Mouse (Mus musculus): Measurements from ENCODE around the gene Cyp4f18.
"Not testable (repeated sequence)": the region's sequence is repeated elsewhere in the genome, so short reads cannot be mapped to it uniquely, and the experiment has no call there.

Cyp4f18 gene

DNA sequence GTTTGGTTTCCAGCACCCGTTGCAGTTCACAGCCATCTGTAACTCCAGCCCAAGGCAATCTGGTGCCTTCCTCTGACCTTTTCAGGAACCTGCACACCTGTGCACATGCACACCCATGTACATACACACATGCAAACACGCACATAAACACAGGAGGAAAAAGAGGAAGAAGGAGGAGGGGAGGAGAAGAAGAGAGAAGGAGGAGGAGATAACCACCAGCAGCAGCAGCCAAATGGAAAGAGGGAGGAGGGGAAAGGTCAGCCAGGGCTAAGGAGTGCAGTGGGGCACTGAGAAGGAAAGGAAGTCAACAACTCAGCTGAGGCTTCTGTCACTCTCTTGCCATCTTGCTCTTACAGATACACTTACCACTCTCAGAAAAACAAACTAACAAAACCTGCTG is 28.4 kb downstream of the Cyp4f18 start:
- no peak for DNase-seq (ENCODE audit: low read depth, low spot score)

DNA sequence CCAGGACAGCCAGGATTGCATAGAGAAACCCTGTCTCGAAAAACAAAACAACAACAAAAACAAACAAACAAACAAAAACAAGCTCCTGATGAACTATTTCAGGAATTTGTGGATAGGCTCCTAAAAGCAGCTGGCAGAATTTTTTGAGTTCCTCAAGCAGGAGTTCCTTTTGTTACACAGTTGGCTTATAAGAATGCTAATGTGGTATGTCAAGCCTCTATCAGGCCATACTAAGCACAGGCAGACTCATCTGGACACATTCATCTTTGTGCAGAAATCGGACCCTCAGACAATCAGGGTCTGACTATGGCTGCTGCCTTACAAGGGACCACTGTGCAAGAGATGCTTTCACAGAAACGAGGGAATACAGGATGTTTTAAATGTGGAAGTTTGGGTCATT is 35.2 kb downstream of the Cyp4f18 start:
- DNase-seq (ENCODE audit: low read depth, low spot score), result no peak

DNA sequence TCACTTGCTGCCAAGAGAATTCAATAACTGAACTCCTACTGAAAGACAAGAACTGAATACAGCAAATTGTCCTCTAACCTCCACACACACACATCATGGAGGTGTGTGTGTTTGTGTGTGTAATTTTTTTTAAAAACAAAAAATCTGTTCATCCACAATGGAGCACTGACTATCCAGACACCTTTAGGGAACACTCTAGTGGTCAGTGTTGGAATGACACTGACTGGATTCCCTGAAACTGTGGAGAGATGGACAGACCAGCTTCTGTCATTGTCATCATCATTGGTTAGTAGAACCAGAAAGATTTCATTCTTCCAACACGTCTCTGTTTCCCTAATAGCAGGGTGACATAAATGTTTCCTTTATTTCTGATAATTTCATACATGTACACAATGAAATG is 37.5 kb downstream of the Cyp4f18 start:
- no peak for DNase-seq (ENCODE audit: low read depth, low spot score)

DNA sequence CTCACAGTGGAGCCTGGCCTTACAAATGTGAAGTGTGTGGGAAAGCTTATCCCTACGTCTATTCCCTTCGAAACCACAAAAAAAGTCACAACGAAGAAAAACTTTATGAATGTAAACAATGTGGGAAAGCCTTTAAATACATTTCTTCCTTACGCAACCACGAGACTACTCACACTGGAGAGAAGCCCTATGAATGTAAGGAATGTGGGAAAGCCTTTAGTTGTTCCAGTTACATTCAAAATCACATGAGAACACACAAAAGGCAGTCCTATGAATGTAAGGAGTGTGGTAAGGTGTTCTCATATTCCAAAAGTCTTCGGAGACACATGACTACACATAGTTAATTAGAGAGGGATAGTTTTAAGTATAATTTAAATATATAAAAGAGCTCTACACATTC is 40.8 kb downstream of the Cyp4f18 start:
- no peak for DNase-seq (ENCODE audit: low read depth, low spot score)

DNA sequence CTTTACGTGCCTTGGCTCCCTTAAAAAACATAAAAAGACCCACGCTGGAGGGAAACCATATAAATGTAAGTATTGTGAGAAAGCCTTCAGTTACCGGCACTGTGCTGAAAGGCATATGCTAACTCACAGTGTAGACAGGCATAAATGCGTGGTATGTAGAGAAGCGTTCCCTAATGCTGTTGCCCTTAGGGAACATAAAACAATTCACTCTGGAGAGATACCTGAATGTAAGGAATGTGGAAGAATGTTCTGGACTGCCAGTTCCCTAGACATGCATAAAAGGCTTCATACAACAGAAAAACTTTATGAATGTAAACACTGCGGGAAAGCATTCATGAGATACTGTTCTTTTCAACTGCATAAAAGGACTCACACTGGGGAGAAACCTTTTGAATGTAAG is 41.3 kb downstream of the Cyp4f18 start:
- DNase-seq (ENCODE audit: low read depth, low spot score), result no peak

DNA sequence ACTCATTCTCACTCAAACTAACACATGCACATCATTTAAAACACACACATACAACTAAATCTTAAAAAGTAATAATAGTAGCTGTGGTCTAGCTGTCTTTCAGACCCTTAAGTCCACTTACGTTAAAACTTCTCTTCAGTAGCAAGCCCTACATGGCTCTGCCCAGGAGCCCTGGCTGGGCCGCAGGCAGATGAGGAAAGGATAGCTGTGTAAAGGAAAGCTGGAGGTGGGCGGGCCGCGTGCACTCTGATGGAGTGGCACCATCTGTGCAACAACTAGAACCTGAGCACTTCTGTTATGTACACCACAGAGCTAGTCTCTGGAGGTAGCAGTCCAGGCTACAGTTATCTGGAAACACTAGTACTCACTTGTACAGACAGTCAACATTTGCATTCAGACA is 42.2 kb downstream of the Cyp4f18 start:
- DNase-seq (ENCODE audit: low read depth, low spot score), result no peak

DNA sequence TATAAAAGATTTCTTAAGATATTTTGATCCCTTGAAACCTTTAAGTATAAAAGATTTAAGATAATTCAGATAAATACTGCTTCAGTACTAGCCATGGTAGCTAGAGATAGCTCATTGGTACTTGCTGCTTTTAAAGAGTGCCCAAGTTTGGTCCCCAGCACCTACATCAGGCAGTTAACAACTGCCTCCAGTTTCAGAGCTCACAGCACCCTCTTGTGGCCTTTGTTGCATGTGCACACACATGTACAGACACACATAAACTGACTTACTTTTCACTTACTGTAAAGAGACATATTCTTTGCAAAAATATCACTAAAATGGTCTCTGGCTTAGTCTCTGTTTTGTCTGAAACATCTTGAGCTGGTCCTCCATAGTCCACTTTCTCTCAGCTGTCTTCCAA is 43.0 kb downstream of the Cyp4f18 start:
- no peak for DNase-seq (ENCODE audit: low read depth, low spot score)

DNA sequence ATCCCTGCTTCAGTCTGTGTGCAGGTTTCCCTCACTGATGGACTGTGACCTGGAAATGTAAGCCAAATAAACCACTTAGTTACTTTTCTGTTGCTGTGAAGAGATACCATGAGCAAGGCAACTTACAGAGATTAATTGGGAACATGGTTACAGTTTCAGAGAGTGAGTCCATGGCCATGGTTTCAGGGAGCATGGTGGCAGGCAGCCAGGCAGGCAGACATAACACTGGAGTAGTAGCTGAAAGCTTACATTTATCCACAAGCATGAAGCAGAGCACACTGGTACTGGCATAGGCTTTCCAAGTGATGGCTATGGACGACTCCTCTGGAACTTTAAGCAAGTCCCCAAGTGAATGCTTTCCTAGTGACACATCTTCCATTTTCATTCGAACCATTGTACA is 44.3 kb downstream of the Cyp4f18 start:
- DNase-seq (ENCODE audit: low read depth, low spot score), result no peak

DNA sequence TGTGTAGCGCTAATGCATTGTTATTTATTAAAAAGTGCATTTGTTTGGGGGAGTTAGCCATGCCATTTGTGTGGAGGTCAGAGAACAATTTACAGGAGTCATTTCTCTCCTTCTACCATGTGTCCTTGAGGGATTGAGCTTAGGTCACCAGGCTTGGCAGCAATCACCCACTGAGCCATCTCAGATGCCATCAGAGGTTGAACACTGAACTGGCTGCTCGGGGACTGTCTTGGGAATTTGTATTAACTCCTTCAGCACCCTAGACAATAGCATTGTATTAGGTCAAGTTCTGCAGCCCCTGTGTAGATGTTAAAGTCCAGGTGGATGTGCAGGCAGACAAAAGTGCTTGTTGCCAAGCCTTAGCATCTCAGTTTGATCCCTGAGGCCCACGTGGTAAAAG is 45.4 kb downstream of the Cyp4f18 start:
- DNase-seq (ENCODE audit: low read depth, low spot score), result no peak

DNA sequence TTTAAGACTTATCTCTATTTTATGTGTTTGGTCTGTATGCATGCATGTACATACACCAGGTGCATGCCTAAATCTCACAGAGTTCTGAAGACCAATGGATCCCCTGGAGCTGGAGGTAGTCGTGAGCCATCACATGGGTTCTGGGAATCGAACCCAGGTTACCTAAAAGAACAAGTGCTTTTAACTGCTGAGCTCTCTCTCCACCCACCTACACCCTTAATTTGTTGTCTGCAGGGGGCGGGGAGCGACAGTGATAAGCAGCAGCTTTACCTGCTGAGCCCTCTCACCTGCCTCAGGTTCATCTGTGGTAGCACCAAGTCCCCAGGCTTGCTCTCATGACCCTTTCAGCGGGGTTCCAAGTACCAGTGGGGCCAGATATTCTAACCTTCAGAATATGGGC is 47.6 kb downstream of the Cyp4f18 start:
- no peak for DNase-seq (ENCODE audit: low read depth, low spot score)

DNA sequence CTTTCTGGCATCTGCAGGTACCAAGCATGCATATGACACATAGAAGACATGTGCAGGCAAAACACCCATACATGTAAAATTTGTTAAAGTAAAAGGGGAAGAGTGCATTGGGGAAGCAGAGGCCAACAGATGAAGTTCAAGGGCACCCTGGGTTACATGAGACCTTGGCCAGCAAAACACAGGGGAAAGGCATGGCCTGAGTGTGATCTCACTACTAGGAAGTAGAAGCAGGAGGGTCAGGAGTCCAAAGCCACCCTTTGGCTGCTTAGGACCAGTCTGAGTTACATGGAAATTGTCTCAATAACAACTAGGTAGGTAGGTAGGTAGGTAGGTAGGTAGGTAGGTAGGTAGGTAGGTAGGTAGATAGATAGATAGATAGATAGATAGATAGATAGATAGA is 48.9 kb downstream of the Cyp4f18 start:
- DNase-seq (ENCODE audit: low read depth, low spot score), result no peak

DNA sequence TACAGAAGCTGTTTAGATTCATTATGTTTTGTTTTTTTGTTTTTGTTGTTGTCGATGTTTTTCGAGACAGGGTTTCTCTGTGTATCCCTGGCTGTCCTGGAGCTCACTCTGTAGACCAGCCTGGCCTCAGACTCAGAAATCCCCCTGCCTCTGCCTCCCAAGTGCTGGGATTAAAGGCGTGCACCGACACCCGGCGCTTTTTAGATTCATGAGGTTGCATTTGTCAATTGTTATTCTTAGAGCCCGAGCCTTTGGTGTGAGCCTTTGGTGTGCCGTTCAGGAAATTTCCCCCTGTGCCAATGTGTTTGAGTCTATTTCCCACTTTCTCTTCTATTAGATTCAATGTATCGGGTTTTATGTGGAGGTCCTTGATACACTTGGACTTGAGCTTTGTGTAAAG is 54.8 kb downstream of the Cyp4f18 start:
- DNase-seq (ENCODE audit: low read depth, low spot score), result no peak

DNA sequence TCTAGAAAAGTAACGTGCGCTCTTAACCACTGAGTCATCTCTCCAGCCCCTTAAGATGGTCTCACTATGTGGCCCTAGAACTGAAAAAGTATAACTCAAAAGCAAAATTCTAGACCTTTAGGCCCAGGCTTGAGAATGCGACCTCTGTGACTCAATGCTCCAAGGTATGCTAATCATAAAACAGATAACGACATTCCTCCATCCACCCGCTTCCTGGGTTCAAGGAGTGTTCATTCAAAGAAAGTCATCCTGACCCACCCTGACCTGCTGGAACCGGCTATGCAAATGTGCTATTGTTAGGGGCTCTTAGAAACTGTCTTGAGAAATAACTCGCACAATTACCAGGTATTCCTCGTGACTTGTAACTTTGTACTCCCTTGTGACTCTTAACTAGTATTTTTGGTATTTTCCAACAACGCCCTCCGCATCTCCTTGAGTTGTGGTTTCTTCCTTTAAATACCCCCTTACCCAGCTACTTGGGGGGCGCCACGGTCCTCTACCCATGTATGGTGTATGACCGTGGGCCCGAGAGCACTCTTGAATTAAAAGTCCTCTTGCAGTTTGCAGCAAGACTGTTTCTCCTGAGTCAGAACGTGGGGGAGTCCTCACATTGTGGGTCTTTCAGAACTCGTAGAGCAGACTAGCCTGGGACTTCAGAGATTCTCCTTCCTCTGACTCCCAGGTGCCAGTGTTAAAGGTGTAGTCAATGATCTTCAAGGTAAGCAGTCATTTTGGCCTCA is 56.3 kb downstream of the Cyp4f18 start:
- not testable (repeated sequence) for DNase-seq (ENCODE audit: low read depth, low spot score)

DNA sequence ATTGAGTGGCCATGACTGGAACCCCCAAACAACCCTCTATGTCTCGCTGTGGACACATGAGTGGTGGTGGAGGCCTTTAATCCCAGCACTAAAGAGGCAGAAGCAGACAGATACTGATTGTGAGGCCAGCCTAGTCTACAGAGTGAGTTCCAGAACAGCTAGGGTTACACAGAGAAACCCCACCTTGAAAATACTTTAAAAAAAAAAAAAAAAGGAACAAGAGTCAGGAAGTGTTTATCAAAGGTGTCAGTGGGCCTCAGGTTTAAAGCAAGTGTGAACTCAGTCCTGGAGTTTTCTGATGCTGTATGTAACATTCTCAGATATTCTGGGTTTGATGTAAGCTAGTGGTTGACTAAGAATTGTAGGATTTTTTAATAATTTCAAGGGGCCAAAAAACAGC is 56.9 kb downstream of the Cyp4f18 start:
- no peak for DNase-seq (ENCODE audit: low read depth, low spot score)

DNA sequence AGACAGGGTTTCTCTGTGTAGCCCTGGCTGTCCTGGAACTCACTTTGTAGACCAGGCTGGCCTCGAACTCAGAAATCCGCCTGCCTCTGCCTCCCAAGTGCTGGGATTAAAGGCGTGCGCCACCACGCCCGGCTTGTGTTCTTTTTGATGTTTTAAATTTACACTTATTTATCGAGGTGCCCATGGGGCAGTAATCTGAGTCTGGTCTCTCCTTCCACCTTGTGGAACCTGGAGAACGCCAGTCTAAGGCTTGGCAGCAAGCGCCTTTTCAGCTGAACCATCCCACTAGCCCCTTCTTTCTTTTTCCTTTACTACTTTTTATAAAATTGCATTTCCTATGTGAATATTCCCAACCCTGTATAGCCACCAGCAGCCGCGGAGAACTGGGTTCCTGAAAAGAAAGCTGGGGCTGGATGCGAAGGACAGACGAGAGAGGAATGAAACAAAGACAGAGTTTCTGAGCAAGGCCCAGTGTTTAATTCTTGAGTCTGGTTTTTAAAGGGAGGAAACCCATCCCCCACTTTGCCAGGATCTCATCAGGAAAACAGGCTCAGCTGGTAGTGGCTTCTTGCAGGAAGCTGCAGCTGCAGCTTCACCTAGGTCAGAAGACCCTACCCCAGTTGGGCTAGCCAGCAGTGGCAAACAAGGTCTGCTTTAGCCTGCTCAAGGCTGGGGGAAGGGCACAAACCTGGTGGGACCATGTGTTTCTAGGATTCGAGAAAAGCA is 57.8 kb downstream of the Cyp4f18 start:
- no peak for DNase-seq (ENCODE audit: low read depth, low spot score)

DNA sequence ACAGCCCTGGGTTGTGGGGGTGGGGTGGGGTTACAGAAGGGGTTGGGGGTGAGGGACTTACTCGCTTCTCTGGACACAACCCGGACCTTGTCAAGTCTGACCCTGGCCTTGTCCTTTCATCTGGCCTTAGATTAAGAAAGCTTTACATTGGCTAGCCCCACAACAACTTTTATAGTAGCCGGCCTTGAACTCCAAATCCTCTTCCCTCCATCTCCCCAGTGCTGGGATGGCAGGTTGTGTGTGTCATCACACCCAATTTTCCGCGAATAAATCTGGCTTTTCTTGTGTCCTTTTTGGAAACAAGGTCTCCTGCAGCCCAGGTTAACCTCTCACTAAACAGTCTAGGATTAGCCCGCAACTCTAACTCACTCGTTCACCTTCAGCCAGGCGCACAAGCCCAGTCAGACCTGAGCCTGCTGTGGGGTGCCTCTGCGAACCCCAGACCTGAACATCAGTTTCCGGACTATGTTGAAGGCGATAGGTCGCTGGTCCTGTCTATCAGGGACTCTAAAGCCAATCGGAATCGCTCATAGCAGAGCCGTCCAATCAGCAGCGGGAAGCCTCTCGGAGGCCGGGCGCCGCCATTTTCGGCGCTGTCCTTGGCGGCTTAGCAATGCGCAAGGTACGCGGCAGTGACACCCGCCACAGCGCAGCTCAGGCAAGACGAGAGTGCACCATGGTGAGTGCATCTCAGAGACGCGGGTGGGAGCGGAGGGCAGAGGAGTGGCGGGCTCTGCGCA is 58.8 kb downstream of the Cyp4f18 start, which contains the start of gene Zfp961:
TSS of gene Zfp961 (plus strand) at position 557 of the 740 bp plus-strand sequence.
- peak; percentile 99 for DNase-seq (ENCODE audit: low read depth, low spot score)

DNA sequence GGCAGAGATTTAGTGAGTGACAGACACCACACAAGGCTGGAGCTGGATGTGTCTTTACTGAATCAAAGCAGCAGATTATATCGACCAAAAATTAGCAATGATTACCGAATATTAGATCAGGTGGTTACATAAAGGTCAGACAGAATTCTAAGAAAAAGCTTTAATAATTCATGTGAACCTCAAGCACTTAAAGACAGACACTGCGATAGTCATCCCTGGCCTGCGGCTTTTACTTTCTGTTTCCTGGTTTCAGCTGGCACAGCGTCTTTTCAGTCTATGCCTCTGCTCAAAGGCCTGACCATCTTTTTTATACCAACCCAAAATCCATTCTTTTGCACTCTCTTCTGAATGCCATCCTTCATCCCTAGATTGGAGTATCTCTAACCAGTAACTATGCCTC is 60.8 kb downstream of the Cyp4f18 start:
- DNase-seq (ENCODE audit: low read depth, low spot score), result no peak

DNA sequence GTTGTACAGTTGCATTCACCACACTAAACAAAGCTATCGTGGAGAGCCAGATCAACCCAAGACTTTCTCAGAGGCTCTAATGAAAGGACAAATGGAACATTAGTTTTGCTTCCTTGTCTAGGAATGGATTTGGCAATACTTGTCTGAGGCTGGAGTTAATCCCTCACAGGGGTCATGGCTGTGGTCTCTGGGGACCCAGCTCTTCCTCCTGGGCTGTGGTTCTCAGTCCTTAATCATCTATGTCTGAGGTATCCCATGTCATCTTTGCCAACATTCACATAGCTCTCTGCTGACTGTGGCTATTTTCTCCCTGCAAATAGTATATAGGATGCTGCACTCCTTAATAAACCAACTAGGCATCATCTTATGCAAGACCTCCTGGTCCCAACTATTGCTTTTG is 67.7 kb downstream of the Cyp4f18 start:
- DNase-seq (ENCODE audit: low read depth, low spot score), result no peak

DNA sequence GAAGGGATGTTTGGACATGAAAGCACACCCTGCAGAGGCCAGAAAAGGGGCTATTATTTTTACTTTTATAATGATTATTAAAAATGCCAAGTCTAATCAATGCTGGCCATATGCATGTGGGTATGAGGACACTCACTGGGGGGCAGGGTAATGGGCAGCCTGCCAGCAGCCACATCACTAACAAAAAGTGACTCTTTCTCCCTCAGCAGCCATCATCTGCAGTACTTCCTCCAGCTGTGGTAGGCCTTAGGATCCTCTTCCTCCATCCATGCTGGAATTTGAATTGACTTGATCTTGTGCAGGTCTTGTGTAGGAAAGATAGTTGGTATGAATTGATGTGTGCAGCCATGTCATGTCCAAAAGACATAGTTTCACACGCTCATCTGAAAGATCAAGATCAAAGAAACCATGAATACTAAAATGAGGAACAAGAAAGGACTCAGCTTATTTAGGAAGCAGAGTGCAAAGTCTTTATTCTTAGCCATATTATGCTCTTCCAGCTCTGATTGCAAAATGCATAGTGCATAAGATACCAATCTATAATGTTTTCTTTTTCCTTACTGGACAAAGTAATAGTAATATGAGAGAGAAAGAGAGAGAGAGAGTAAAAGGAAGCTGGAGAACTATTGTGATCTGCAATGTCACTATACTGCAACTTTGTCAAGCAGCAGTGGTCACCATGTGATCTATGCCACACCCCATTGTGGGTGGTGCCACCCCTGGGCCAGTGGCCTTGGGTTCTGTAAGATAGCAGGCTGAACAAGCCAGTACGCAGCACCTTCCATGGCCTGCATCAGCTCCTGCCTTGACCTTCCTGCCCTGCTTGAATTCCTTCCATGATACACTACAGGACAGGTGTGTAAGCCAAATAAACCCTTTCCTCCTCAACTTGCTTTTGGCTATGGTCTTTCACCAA is 68.9 kb downstream of the Cyp4f18 start:
- no peak for DNase-seq (ENCODE audit: low read depth, low spot score)

All from telencephalon, adult 2 months (tissue).